Comparison of ENCODE assay signal across 8 mouse cellular contexts in the genomic region with DNA sequence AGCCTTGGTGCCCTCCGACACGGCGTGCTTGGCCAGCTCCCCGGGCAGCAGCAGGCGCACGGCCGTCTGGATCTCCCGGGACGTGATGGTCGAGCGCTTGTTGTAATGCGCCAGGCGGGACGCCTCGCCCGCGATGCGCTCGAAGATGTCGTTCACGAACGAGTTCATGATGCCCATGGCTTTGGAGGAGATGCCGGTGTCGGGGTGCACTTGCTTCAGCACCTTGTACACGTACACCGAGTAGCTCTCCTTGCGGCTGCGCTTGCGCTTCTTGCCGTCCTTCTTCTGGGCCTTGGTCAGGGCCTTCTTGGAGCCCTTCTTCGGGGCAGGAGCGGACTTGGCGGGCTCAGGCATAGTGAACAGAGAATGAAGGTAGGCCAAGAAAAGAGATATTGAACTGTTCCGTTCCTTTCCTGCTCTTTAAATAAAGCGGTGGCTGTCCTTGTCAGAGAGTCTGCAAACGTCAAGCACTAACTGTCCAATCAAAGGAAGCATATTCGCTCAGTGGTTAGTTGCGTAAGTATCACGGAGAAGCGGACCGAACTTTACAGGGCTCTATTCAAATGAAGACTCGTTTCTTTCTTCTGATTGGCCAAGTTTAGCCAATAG. TPM values are rescaled to one million over a fixed set of nuclear protein-coding genes. Genes with fewer than 3 reads are reported as not detected.
A peak's percentile ranks its signal among the peaks of the same experiment; 100 is the strongest.
DNase-seq lines count a peak whose midpoint lies in the region; ATAC-seq and TF ChIP-seq lines count a peak whose summit lies in the region.
"Not testable (repeated sequence)": the region's sequence is repeated elsewhere in the genome, so short reads cannot be mapped to it uniquely, and the experiment has no call there.

TSS of gene Hist1h2bh (minus strand) at position 394 of the 609 bp plus-strand sequence.

- not testable (repeated sequence) for H3K27me3 ChIP-seq in C2C12 (ENCODE audit: control insufficient read depth, insufficient read depth, insufficient read length); heart, embryonic 10.5 days (ENCODE audit: insufficient read depth, poor library complexity, severe bottlenecking); limb, embryonic 15.5 days; midbrain, embryonic 15.5 days (replicated peaks)

- DNase-seq in heart, embryonic 10.5 days (ENCODE audit: low spot score): peak; percentile 92
- peak; percentile 85 for DNase-seq in kidney, adult 9 months
- DNase-seq in spleen, postnatal 14 days (ENCODE audit: low spot score in 2 of 2): peak; percentile 62 to 67

- peak within 1 kb of the TSS; percentile 57 for H3K4me2 ChIP-seq in limb, embryonic 15.5 days
- H3K4me2 ChIP-seq in midbrain, embryonic 15.5 days: peak within 1 kb of the TSS; percentile 86

- under 1% methylated on average over 38 of the region's 42 CpGs for WGBS in heart, embryonic 10.5 days
- under 1% methylated on average over 39 of the region's 42 CpGs for WGBS in limb, embryonic 15.5 days
- under 1% methylated on average over 32 of the region's 42 CpGs for WGBS in midbrain, embryonic 15.5 days

- TF ChIP-seq POLR2A in bone marrow macrophage, adult 2 months (IDR thresholded peaks at IDR 0.05; ENCODE audit: borderline replicate concordance, low read depth, low read length): not testable (repeated sequence)
- peak; percentile 95 for TF ChIP-seq POLR2A in embryonic fibroblast, embryonic 13.5 days (IDR thresholded peaks at IDR 0.05; ENCODE audit: low read depth, low read length)

- H3K79me2 ChIP-seq in C2C12 (ENCODE audit: control insufficient read depth, insufficient read depth): not testable (repeated sequence)

- H3K9me3 ChIP-seq in heart, embryonic 10.5 days; limb, embryonic 15.5 days; midbrain, embryonic 15.5 days: not testable (repeated sequence)

- peak within 1 kb of the TSS; percentile 37 for H3K9ac ChIP-seq in limb, embryonic 15.5 days
- peak within 1 kb of the TSS; percentile 58 for H3K9ac ChIP-seq in midbrain, embryonic 15.5 days

- peak within 1 kb of the TSS; percentile 65 for H3ac ChIP-seq in C2C12 (ENCODE audit: control insufficient read depth, insufficient read length, low read depth)

- H3K27ac ChIP-seq in bone marrow macrophage, adult 2 months (ENCODE audit: insufficient read depth, low read depth, low read length): peak within 1 kb of the TSS; percentile 88
- H3K27ac ChIP-seq in embryonic fibroblast, embryonic 13.5 days (ENCODE audit: insufficient read depth, low read length): peak within 1 kb of the TSS; percentile 79
- H3K27ac ChIP-seq in heart, embryonic 10.5 days: peak within 1 kb of the TSS; percentile 93
- H3K27ac ChIP-seq in limb, embryonic 15.5 days: peak within 1 kb of the TSS; percentile 92
- H3K27ac ChIP-seq in midbrain, embryonic 15.5 days: peak within 1 kb of the TSS; percentile 91

- H3K4me3 ChIP-seq in C2C12 (ENCODE audit: insufficient read depth, poor library complexity, severe bottlenecking): peak within 1 kb of the TSS; percentile 30
- H3K4me3 ChIP-seq in bone marrow macrophage, adult 2 months (ENCODE audit: insufficient read depth, low read length): peak within 1 kb of the TSS; percentile 54
- H3K4me3 ChIP-seq in embryonic fibroblast, embryonic 13.5 days (ENCODE audit: insufficient read depth, low read length): peak within 1 kb of the TSS; percentile 54
- peak within 1 kb of the TSS; percentile 59 for H3K4me3 ChIP-seq in heart, embryonic 10.5 days
- peak within 1 kb of the TSS; percentile 51 for H3K4me3 ChIP-seq in limb, embryonic 15.5 days
- H3K4me3 ChIP-seq in midbrain, embryonic 15.5 days: peak within 1 kb of the TSS; percentile 52

- not testable (repeated sequence) for H3K36me3 ChIP-seq in C2C12 (ENCODE audit: control insufficient read depth, insufficient read depth); heart, embryonic 10.5 days; limb, embryonic 15.5 days; midbrain, embryonic 15.5 days (replicated peaks)

- ATAC-seq in limb, embryonic 15.5 days (ENCODE audit: insufficient number of reproducible peaks, low FRiP score, low TSS enrichment, low read depth): peak; percentile 95
- peak; percentile 88 for ATAC-seq in midbrain, embryonic 15.5 days (replicated peaks)

- peaks cover 11% of the 10 kb centered on the region for H3K4me1 ChIP-seq in bone marrow macrophage, adult 2 months (ENCODE audit: control insufficient read depth, insufficient read depth, low read length)
- H3K4me1 ChIP-seq in embryonic fibroblast, embryonic 13.5 days (ENCODE audit: control insufficient read depth, insufficient read depth, low read length); heart, embryonic 10.5 days; limb, embryonic 15.5 days; midbrain, embryonic 15.5 days: not testable (repeated sequence)

- not testable (repeated sequence) for TF ChIP-seq CTCF in C2C12 (IDR thresholded peaks at IDR 0.05; ENCODE audit: control insufficient read depth, insufficient read depth, insufficient read length); bone marrow macrophage, adult 2 months (IDR thresholded peaks at IDR 0.05; ENCODE audit: low read depth, low read length); embryonic fibroblast, embryonic 13.5 days (IDR thresholded peaks at IDR 0.05; ENCODE audit: borderline replicate concordance, insufficient read depth, low read length)

- H3K79me3 ChIP-seq in C2C12 (ENCODE audit: low read depth): not testable (repeated sequence)

TF ChIP-seq in C2C12, 6 proteins besides CTCF, POLR2A, EP300 and RAD21:
- peak; percentile 97 for TF ChIP-seq CEBPB (IDR thresholded peaks at IDR 0.05; ENCODE audit: low read depth)

RNA-seq across cellular contexts. Expression of gene Hist1h2bh, which starts in this region (rescaled TPM):
- 1.2 TPM for polyA plus RNA-seq in C2C12 (2012; fragmentation: generic; extraction: Trizol)
- 0.71 and 0.97 TPM in 2 replicates for polyA plus RNA-seq in bone marrow macrophage, adult 2 months (2012; ENCODE audit: insufficient read depth, insufficient read length, missing spikeins)
- polyA plus RNA-seq in embryonic fibroblast, embryonic 13.5 days (2011; ENCODE audit: insufficient read length, low read depth, missing spikeins): 1.8 and 4.0 TPM in 2 replicates
- polyA plus RNA-seq in heart, embryonic 10.5 days (2016; fragmentation: Nextera tagmentation; extraction: Ambion mirVana): 0.22 and 0.73 TPM in 2 replicates
- 0.77 and 0.83 TPM in 2 replicates for polyA plus RNA-seq in limb, embryonic 15.5 days (2015; fragmentation: Nextera tagmentation; extraction: Ambion mirVana)
- polyA plus RNA-seq in midbrain, embryonic 15.5 days (2015; fragmentation: Nextera tagmentation; extraction: Ambion mirVana): 0.15 and 0.44 TPM in 2 replicates

Comparison
In these comparisons a context has a peak if more than half of its experiments do, and no peak if none do; other contexts are left out.
1. Peak in every context shown above with its lines: DNase-seq, ATAC-seq, H3K4me3 ChIP-seq and H3K27ac ChIP-seq.
2. Peak in DNase-seq, H3K4me3 ChIP-seq and H3K27ac ChIP-seq in heart, embryonic 10.5 days; RNA of the gene not detected or under 1 TPM.
3. Peak in ATAC-seq, H3K4me3 ChIP-seq, H3K27ac ChIP-seq, H3K9ac ChIP-seq and H3K4me2 ChIP-seq in limb, embryonic 15.5 days; RNA of the gene not detected or under 1 TPM.
4. Peak in ATAC-seq, H3K4me3 ChIP-seq, H3K27ac ChIP-seq, H3K9ac ChIP-seq and H3K4me2 ChIP-seq in midbrain, embryonic 15.5 days; RNA of the gene not detected or under 1 TPM.